Mouse (Mus musculus): ENCODE data around the gene Zfp800.

- TF ChIP-seq CTCF (IDR thresholded peaks at IDR 0.05 in 2 of 3, conservative IDR thresholded peaks at IDR 0.05 in 1 of 3; ENCODE audit: control insufficient read depth in 1 of 3, insufficient read depth in 1 of 3, low read depth in 2 of 3, low read length in 3 of 3, poor library complexity in 1 of 3, severe bottlenecking in 1 of 3) (no peak), EP300 (IDR thresholded peaks at IDR 0.05; ENCODE audit: low read depth in 1 of 2, low read length in 2 of 2) (no peak), TBP (IDR thresholded peaks at IDR 0.05; ENCODE audit: low read depth, low read length) (no peak), MAX (IDR thresholded peaks at IDR 0.05; ENCODE audit: low read length) (no peak), TAL1 (IDR thresholded peaks at IDR 0.05; ENCODE audit: low read length) (no peak), POLR2A (IDR thresholded peaks at IDR 0.05; ENCODE audit: control insufficient read depth in 1 of 2, insufficient read depth in 1 of 2, low read depth in 1 of 2, low read length in 2 of 2, poor library complexity in 1 of 2) (no peak), TCF12 (IDR thresholded peaks at IDR 0.05; ENCODE audit: low read depth, low read length) (no peak)
Measured at GRCm38 (mm10) chr6:28218386-28218785, 179.4 kb downstream of the Zfp800 start.

Measured in MEL (cell line).